In genomic region chr12:34516769-34517562, GRCm38 (mm10) we compare ENCODE assay signal across 13 mouse cellular contexts.
A peak's percentile ranks its signal among the peaks of the same experiment; 100 is the strongest.
DNase-seq lines count a peak whose midpoint lies in the region; ATAC-seq and TF ChIP-seq lines count a peak whose summit lies in the region.
"Had no signal": no experiment of that assay in that cellular context is flagged by ENCODE, and none has a peak within 500 bp of the region (broad histone marks: within the 10 kb centered on the region; RNA-seq: fewer than 3 reads in every experiment).

No protein-coding gene starts in this region.

- no peak for DNase-seq in heart, adult 2 months
- DNase-seq in heart, postnatal 4 days: no peak
- no peak for DNase-seq in midbrain, embryonic 10.5 days (ENCODE audit: low spot score)
- DNase-seq in mesoderm, embryonic 11.5 days (ENCODE audit: low read depth, low spot score): peak; percentile 22
- no peak for DNase-seq in layer of hippocampus, postnatal 25 days (ENCODE audit: extremely low spot score in 1 of 2, low spot score in 1 of 2)
- DNase-seq: adrenal gland, postnatal 36 days; layer of hippocampus, adult 9-11 months; right cerebral cortex, postnatal 14 days; thymus, adult 18-20 months had no signal

- peak overlapping the region; percentile 43 for H3K4me3 ChIP-seq in heart, adult 2 months
- H3K4me3 ChIP-seq in midbrain, embryonic 13.5 days (replicated peaks): no peak overlapping the region
- H3K4me3 ChIP-seq in midbrain, embryonic 10.5 days: no peak overlapping the region
- H3K4me3 ChIP-seq: kidney, embryonic 15.5 days; liver, embryonic 12.5 days had no signal

- no peak for TF ChIP-seq EP300 in heart, adult 2 months (IDR thresholded peaks at IDR 0.05; ENCODE audit: insufficient read depth, low read depth, low read length)

- H3K4me1 ChIP-seq in heart, adult 2 months (ENCODE audit: control insufficient read depth, insufficient read depth, low read length): peaks cover 5% of the 10 kb centered on the region
- H3K4me1 ChIP-seq in midbrain, embryonic 13.5 days (replicated peaks): 0 out of 2 replicates have a peak, but pooled peaks cover 2% of the 10 kb centered on the region
- no peaks in the 10 kb centered on the region for H3K4me1 ChIP-seq in midbrain, embryonic 10.5 days
- H3K4me1 ChIP-seq: kidney, embryonic 15.5 days; liver, embryonic 12.5 days had no signal

- TF ChIP-seq POLR2A in heart, adult 2 months (IDR thresholded peaks at IDR 0.05; ENCODE audit: insufficient read depth, low read depth, low read length): no peak

- peak overlapping the region; percentile 83 for H3K27ac ChIP-seq in heart, adult 2 months
- H3K27ac ChIP-seq in midbrain, embryonic 13.5 days: peak overlapping the region; percentile 69
- H3K27ac ChIP-seq in midbrain, embryonic 10.5 days (replicated peaks): no peak overlapping the region
- H3K27ac ChIP-seq: kidney, embryonic 15.5 days; liver, embryonic 12.5 days had no signal

- H3K4me2 ChIP-seq in midbrain, embryonic 13.5 days (replicated peaks): no peak overlapping the region
- H3K4me2 ChIP-seq: kidney, embryonic 15.5 days; liver, embryonic 12.5 days had no signal

- H3K9ac ChIP-seq in heart, adult 2 months (ENCODE audit: low read depth, low read length): peak overlapping the region; percentile 58
- no peak overlapping the region for H3K9ac ChIP-seq in midbrain, embryonic 13.5 days (replicated peaks)
- H3K9ac ChIP-seq: kidney, embryonic 15.5 days; liver, embryonic 12.5 days had no signal

- H3K27me3 ChIP-seq in heart, adult 2 months (ENCODE audit: control insufficient read depth, insufficient read depth, low read length): no peaks in the 10 kb centered on the region
- H3K27me3 ChIP-seq in midbrain, embryonic 13.5 days: no peaks in the 10 kb centered on the region
- H3K27me3 ChIP-seq in midbrain, embryonic 10.5 days (ENCODE audit: low read depth, poor library complexity, severe bottlenecking): no peaks in the 10 kb centered on the region
- H3K27me3 ChIP-seq: kidney, embryonic 15.5 days; liver, embryonic 12.5 days had no signal

- intact Hi-C loops in heart, adult 2 months (cut with DNase I): no loop called here

- peaks cover 3% of the 10 kb centered on the region for H3K36me3 ChIP-seq in heart, adult 2 months (ENCODE audit: control insufficient read depth, insufficient read depth, low read length)
- no peaks in the 10 kb centered on the region for H3K36me3 ChIP-seq in midbrain, embryonic 13.5 days
- no peaks in the 10 kb centered on the region for H3K36me3 ChIP-seq in midbrain, embryonic 10.5 days
- H3K36me3 ChIP-seq: kidney, embryonic 15.5 days; liver, embryonic 12.5 days had no signal

- H3K9me3 ChIP-seq in midbrain, embryonic 13.5 days: no peaks in the 10 kb centered on the region
- H3K9me3 ChIP-seq in midbrain, embryonic 10.5 days (replicated peaks): no peaks in the 10 kb centered on the region
- H3K9me3 ChIP-seq: kidney, embryonic 15.5 days; liver, embryonic 12.5 days had no signal

- 51% methylated on average over 6 of the region's 6 CpGs for WGBS in heart, adult 2 months
- WGBS in midbrain, embryonic 13.5 days: 57% methylated on average over 6 of the region's 6 CpGs
- WGBS in midbrain, embryonic 10.5 days: 75% methylated on average over 6 of the region's 6 CpGs

- peaks cover 8% of the 10 kb centered on the region; the same call in 1 of the 2 replicates for H3K79me2 ChIP-seq in heart, adult 2 months (replicated peaks; ENCODE audit: control insufficient read depth, insufficient read depth, low read length)

- ATAC-seq in midbrain, embryonic 13.5 days: peak; percentile 71; the same call in 1 of the 2 replicates
- no peak for ATAC-seq in erythroblast, adult 5-6 weeks (replicated peaks; ENCODE audit: low FRiP score, poor library complexity, severe bottlenecking)
- ATAC-seq: liver, embryonic 12.5 days had no signal

- TF ChIP-seq CTCF in heart, adult 2 months (IDR thresholded peaks at IDR 0.05): no peak
